Mouse (Mus musculus) lung, adult 2 months (tissue): ENCODE data around the gene Afap1l2. TPM values are rescaled to one million over a fixed set of nuclear protein-coding genes. Genes with fewer than 3 reads are reported as not detected.
A peak's percentile ranks its signal among the peaks of the same experiment; 100 is the strongest.

ENCODE experiments used
- DNase-seq: peaks from one replicate; pipeline ENCODE4 v3.0.0; 2022
- H3K4me1 ChIP-seq: fragments of 200-500 bp; 2 replicates; pipeline ENCODE4 v1.6.1; 2011; ENCODE audit warnings: low read length; ENCODE audit not compliant: control insufficient read depth, insufficient read depth
- H3K4me3 ChIP-seq: fragments of 200-500 bp; replicated peaks from 2 replicates; pipeline ENCODE3; 2011; ENCODE audit warnings: low read depth, mild to moderate bottlenecking, control low read depth, low read length; ENCODE audit errors: extremely low read depth
- CTCF ChIP-seq: fragments of 200-500 bp; IDR thresholded peaks from 2 replicates; pipeline ENCODE4 v1.5.1; 2011; ENCODE audit warnings: mild to moderate bottlenecking, low read length, control low read depth; ENCODE audit not compliant: insufficient read depth
- POLR2A ChIP-seq: fragments of 200-500 bp; IDR thresholded peaks from 2 replicates; pipeline ENCODE4 v1.6.1; 2011; ENCODE audit warnings: low read depth, mild to moderate bottlenecking, control low read depth, low read length, borderline replicate concordance; ENCODE audit errors: extremely low read depth
- WGBS: fragments of 180-500 bp; shearing (Covaris S2); methylation state at CpG from one replicate; pipeline ENCODE4 v1.1.7; 2018; 5-methylcytosine and 5-hydroxymethylcytosine counted together
- polyA plus RNA-seq: library from polyadenylated mRNA; depleted of rRNA; stranded (reverse); fragments of >200 nt; gene quantifications from 2 replicates; pipeline ENCODE4 v1.2.3, GENCODE M21; 2012

Afap1l2 gene
- polyA plus RNA-seq, 1 experiment, result 10.0 TPM

GRCm38 (mm10) chr19:57010064-57010463 lies 2.0 kb upstream of the Afap1l2 start:
- 52% methylated on average over 4 of the region's 4 CpGs for WGBS
- Histone ChIP-seq H3K4me1 (no peaks in the 10 kb centered on the region), H3K4me3 (no peak overlapping the region)
- no peak for DNase-seq
- TF ChIP-seq CTCF (no peak), POLR2A (no peak)

- 80% methylated on average over 4 of the region's 4 CpGs for WGBS
- TF ChIP-seq POLR2A, result no peak
- TF ChIP-seq CTCF, result no peak
- Histone ChIP-seq H3K4me3 (no peak overlapping the region), H3K4me1 (no peaks in the 10 kb centered on the region)
- no peak for DNase-seq
These were observed 1.6 kb upstream of the Afap1l2 start for GRCm38 (mm10) chr19:57009653-57010052.

- Histone ChIP-seq H3K4me3 (peak overlapping the region; percentile 47), H3K4me1 (peaks cover 4% of the 10 kb centered on the region)
- no peak for TF ChIP-seq POLR2A
- WGBS, result 64% methylated on average over 16 of the region's 16 CpGs
- no peak for DNase-seq
These were observed 737 bp downstream of the Afap1l2 start for GRCm38 (mm10) chr19:57007291-57007690.

GRCm38 (mm10) chr19:57006841-57007240 lies 1.2 kb downstream of the Afap1l2 start:
- Histone ChIP-seq H3K4me1 (peaks cover 4% of the 10 kb centered on the region), H3K4me3 (no peak overlapping the region)
- TF ChIP-seq CTCF (no peak), POLR2A (no peak)
- WGBS, result 62% methylated on average over 13 of the region's 13 CpGs
- DNase-seq, result no peak

GRCm38 (mm10) chr19:57005062-57005461 lies 3.0 kb downstream of the Afap1l2 start:
- no peak overlapping the region for H3K4me3 ChIP-seq
- 79% methylated on average over 4 of the region's 4 CpGs for WGBS
- no peak for TF ChIP-seq POLR2A
- no peak for TF ChIP-seq CTCF
- DNase-seq, result no peak
- H3K4me1 ChIP-seq, result peaks cover 4% of the 10 kb centered on the region

GRCm38 (mm10) chr19:57003460-57003810 lies 4.6 kb downstream of the Afap1l2 start:
- no peak for DNase-seq
- H3K4me1 ChIP-seq, result peaks cover 4% of the 10 kb centered on the region
- 32% methylated on average over 7 of the region's 7 CpGs for WGBS
- no peak for TF ChIP-seq CTCF
- no peak for TF ChIP-seq POLR2A
- peak overlapping the region; percentile 11 for H3K4me3 ChIP-seq

- Histone ChIP-seq H3K4me3 (peak overlapping the region; percentile 11), H3K4me1 (peaks cover 4% of the 10 kb centered on the region)
- DNase-seq, result no peak
- TF ChIP-seq POLR2A (no peak), CTCF (no peak)
- WGBS, result 52% methylated on average over 12 of the region's 12 CpGs
These were observed 5.1 kb downstream of the Afap1l2 start for GRCm38 (mm10) chr19:57002741-57003459.

- H3K4me1 ChIP-seq, result peaks cover 4% of the 10 kb centered on the region
- TF ChIP-seq POLR2A (no peak), CTCF (no peak)
These were observed 6.1 kb downstream of the Afap1l2 start for GRCm38 (mm10) chr19:57001926-57002325.

GRCm38 (mm10) chr19:57000592-57000991 lies 7.4 kb downstream of the Afap1l2 start:
- Histone ChIP-seq H3K4me1 (peaks cover 4% of the 10 kb centered on the region), H3K4me3 (no peak overlapping the region)
- 84% methylated on average over 5 of the region's 5 CpGs for WGBS
- no peak for TF ChIP-seq CTCF
- DNase-seq, result no peak

More at GRCm38 (mm10) chr19:57001926-57002325, 6.1 kb downstream of the Afap1l2 start:
- WGBS, result 88% methylated on average over 4 of the region's 4 CpGs
- no peak overlapping the region for H3K4me3 ChIP-seq
- DNase-seq, result no peak

GRCm38 (mm10) chr19:56999781-57000180 lies 8.2 kb downstream of the Afap1l2 start:
- H3K4me1 ChIP-seq, result peaks cover 8% of the 10 kb centered on the region
- TF ChIP-seq POLR2A (no peak), CTCF (no peak)
- WGBS, result 66% methylated on average over 2 of the region's 2 CpGs
- no peak overlapping the region for H3K4me3 ChIP-seq
- DNase-seq, result no peak

- Histone ChIP-seq H3K4me3 (no peak overlapping the region), H3K4me1 (peaks cover 10% of the 10 kb centered on the region)
- WGBS, result 69% methylated on average over 2 of the region's 2 CpGs
- TF ChIP-seq POLR2A, result no peak
- no peak for TF ChIP-seq CTCF
- no peak for DNase-seq
These were observed 9.1 kb downstream of the Afap1l2 start for GRCm38 (mm10) chr19:56998910-56999309.
